Mouse (Mus musculus) heart, embryonic 16.5 days (tissue): ENCODE measurements around the gene Krtap19-2. TPM values are rescaled to one million over a fixed set of nuclear protein-coding genes. Genes with fewer than 3 reads are reported as not detected.

Source experiments
- ATAC-seq: fragments of 200-750 bp; cut with Nextera tagmentation; replicated peaks from 2 replicates; pipeline ENCODE4 v1.8.0; 2017; ENCODE audit warnings: moderate number of reproducible peaks; ENCODE audit not compliant: insufficient read depth, low FRiP score; ENCODE audit errors: extremely low read depth
- H3K27ac ChIP-seq: fragments of 300-500 bp; sonication (generic); 2 replicates; pipeline ENCODE4 v1.5.1; 2014; ENCODE audit warnings: mild to moderate bottlenecking, low read length, control low read depth, moderate library complexity
- H3K27me3 ChIP-seq: fragments of 300-500 bp; sonication (generic); 2 replicates; pipeline ENCODE4 v1.6.1; 2014; ENCODE audit warnings: low read length, mixed read lengths; ENCODE audit not compliant: control insufficient read depth, insufficient read depth
- H3K36me3 ChIP-seq: fragments of 300-500 bp; sonication (generic); 2 replicates; pipeline ENCODE4 v1.6.1; 2014; ENCODE audit not compliant: control insufficient read depth, insufficient read depth
- H3K4me1 ChIP-seq: fragments of 300-500 bp; sonication (generic); 2 replicates; pipeline ENCODE4 v1.6.1; 2014; ENCODE audit warnings: low read length, mixed read lengths; ENCODE audit not compliant: control insufficient read depth, insufficient read depth
- H3K4me2 ChIP-seq: fragments of 300-500 bp; sonication (generic); 2 replicates; pipeline ENCODE4 v1.6.1; 2014; ENCODE audit warnings: low read depth, mild to moderate bottlenecking, control low read depth, low read length
- H3K4me3 ChIP-seq: fragments of 300-500 bp; sonication (generic); 2 replicates; pipeline ENCODE4 v1.5.1; 2014; ENCODE audit warnings: mild to moderate bottlenecking, control low read depth, low read length
- H3K9ac ChIP-seq: fragments of 300-500 bp; sonication (generic); 2 replicates; pipeline ENCODE4 v1.6.1; 2014; ENCODE audit warnings: low read length, control low read depth
- H3K9me3 ChIP-seq: fragments of 300-500 bp; sonication (generic); replicated peaks from 2 replicates; pipeline ENCODE4 v1.6.1; 2016; ENCODE audit warnings: low read length; ENCODE audit not compliant: control insufficient read depth
- WGBS: fragments of 180-500 bp; shearing (Covaris S2); extraction: QIAGEN DNeasy Blood & Tissue Kit; methylation state at CpG from one replicate; pipeline ENCODE4 v1.1.7; 2014; 5-methylcytosine and 5-hydroxymethylcytosine counted together
- polyA plus RNA-seq: library from polyadenylated mRNA; unstranded; fragments of >200 nt; fragmentation: Nextera tagmentation; extraction: Ambion mirVana; gene quantifications from 2 replicates; pipeline ENCODE4 v1.2.1, GENCODE M21; 2015

Gene Krtap19-2
- polyA plus RNA-seq, 1 experiment from 2014 or later, result not detected

GRCm38 (mm10) chr16:88847363-88847762, 26.7 kb downstream of the Krtap19-2 start:
- no peak overlapping the region for H3K4me3 ChIP-seq
- no peak overlapping the region for H3K9ac ChIP-seq
- ATAC-seq, result no peak
- whole genome bisulfite sequencing, result 92% methylated on average over 1 of the region's 1 CpGs
- H3K27me3 ChIP-seq, result no peaks in the 10 kb centered on the region
- H3K36me3 ChIP-seq, result no peaks in the 10 kb centered on the region
- no peak overlapping the region for H3K4me2 ChIP-seq
- no peaks in the 10 kb centered on the region for H3K9me3 ChIP-seq
- no peak overlapping the region for H3K27ac ChIP-seq
- no peaks in the 10 kb centered on the region for H3K4me1 ChIP-seq

DNA sequence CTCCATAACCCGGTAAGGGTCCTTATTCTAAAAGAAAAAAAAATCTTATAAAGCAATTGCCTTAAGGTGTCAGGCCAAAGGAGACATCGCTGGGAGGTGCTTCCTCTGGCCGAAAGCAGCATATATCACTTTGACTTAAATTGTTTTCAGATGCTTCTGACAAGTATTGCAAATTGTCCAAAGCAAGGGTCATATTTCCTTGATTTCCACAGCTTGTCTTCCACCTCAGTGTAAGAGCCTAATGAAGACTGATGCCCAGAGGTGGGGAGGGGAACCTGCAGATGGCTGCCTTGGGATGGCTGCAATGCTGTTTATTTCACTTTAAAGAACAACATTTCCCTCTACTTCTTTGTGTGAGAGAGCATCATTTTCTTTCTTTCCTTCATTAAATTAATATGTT, 47.1 kb downstream of the Krtap19-2 start:
- no peak overlapping the region for H3K9ac ChIP-seq
- no peaks in the 10 kb centered on the region for H3K4me1 ChIP-seq
- H3K27me3 ChIP-seq, result no peaks in the 10 kb centered on the region
- no peak overlapping the region for H3K4me2 ChIP-seq
- no peak for ATAC-seq
- H3K36me3 ChIP-seq, result no peaks in the 10 kb centered on the region
- H3K4me3 ChIP-seq, result no peak overlapping the region
- no peaks in the 10 kb centered on the region for H3K9me3 ChIP-seq
- no peak overlapping the region for H3K27ac ChIP-seq
- WGBS, result 75% methylated on average over 3 of the region's 3 CpGs

DNA sequence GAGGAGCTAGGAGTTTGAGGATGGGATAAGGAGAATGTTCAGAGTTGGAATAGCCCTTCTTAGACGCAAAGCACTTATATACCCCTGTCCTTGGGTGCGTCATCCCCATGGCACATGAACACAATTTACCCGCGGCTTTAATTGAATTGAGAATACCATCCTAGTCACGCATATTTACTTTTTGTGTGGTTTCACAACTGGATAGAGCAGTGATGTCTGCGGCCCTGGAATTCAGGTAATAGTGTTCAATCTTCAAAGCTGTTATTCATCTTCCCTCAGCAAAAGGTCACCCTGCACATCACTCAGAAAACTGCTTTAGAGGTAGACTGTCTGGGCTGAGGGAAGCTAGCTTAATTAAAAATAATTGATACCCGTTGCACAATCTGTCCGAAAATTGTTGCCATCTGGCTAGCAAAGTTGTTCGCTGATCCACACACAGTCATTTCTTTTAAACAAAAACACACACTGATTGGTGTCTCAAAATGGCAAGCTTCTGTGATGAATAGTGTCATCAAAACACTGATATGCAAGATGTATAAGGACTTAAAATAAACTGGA, 47.9 kb downstream of the Krtap19-2 start, which contains the start of gene Krtap14:
Gene Krtap14, minus strand, starts transcription at position 51 of the 558 bp plus-strand sequence.
- Histone ChIP-seq H3K36me3 (no peaks in the 10 kb centered on the region), H3K4me3 (no peak within 1 kb of the TSS), H3K27me3 (no peaks in the 10 kb centered on the region), H3K4me2 (no peak within 1 kb of the TSS), H3K27ac (no peak within 1 kb of the TSS), H3K9ac (no peak within 1 kb of the TSS), H3K4me1 (no peaks in the 10 kb centered on the region), H3K9me3 (no peaks in the 10 kb centered on the region)
- WGBS, result 86% methylated on average over 9 of the region's 9 CpGs
- no peak for ATAC-seq

GRCm38 (mm10) chr16:88823736-88824135, 50.3 kb downstream of the Krtap19-2 start:
- H3K27me3 ChIP-seq, result no peaks in the 10 kb centered on the region
- H3K4me1 ChIP-seq, result no peaks in the 10 kb centered on the region
- no peak overlapping the region for H3K27ac ChIP-seq
- H3K9ac ChIP-seq, result no peak overlapping the region
- ATAC-seq, result no peak
- no peak overlapping the region for H3K4me2 ChIP-seq
- H3K9me3 ChIP-seq, result no peaks in the 10 kb centered on the region
- 72% methylated on average over 3 of the region's 3 CpGs for WGBS
- no peaks in the 10 kb centered on the region for H3K36me3 ChIP-seq
- H3K4me3 ChIP-seq, result no peak overlapping the region

Other genes with a start within 250 kb of the Krtap19-2 start
- gene 2310079G19Rik, start 246.6 kb downstream of the Krtap19-2 start, polyA plus RNA-seq, result not detected in 2 replicates
- not detected in 2 replicates for gene Krtap26-1, start 226.5 kb downstream of the Krtap19-2 start, polyA plus RNA-seq
- not detected in 2 replicates for gene Krtap27-1, start 202.6 kb downstream of the Krtap19-2 start, polyA plus RNA-seq
- gene 2310061N02Rik, start 166.3 kb downstream of the Krtap19-2 start, polyA plus RNA-seq, result not detected in 2 replicates
- gene Krtap13-1, start 145.4 kb downstream of the Krtap19-2 start, polyA plus RNA-seq, result not detected in 2 replicates
- gene Krtap13, start 122.6 kb downstream of the Krtap19-2 start, polyA plus RNA-seq, result 0.22 TPM in 1 of 2 replicates, not detected in the other
- 0.14 TPM in 1 of 2 replicates, not detected in the other for gene 2310034C09Rik, start 115.4 kb downstream of the Krtap19-2 start, polyA plus RNA-seq
- gene 2310057N15Rik, start 100.1 kb downstream of the Krtap19-2 start, polyA plus RNA-seq, result not detected in 2 replicates
- gene Gm5965, start 96.4 kb downstream of the Krtap19-2 start, polyA plus RNA-seq, result not detected in 2 replicates
- gene Gm20741, start 62.0 kb downstream of the Krtap19-2 start, polyA plus RNA-seq, result not detected in 2 replicates
- not detected in 2 replicates for gene Krtap15, start 54.1 kb downstream of the Krtap19-2 start, polyA plus RNA-seq
- not detected in 2 replicates for gene Krtap14, start 48.1 kb downstream of the Krtap19-2 start, polyA plus RNA-seq
- gene Krtap19-1, start 4.9 kb downstream of the Krtap19-2 start, polyA plus RNA-seq, result not detected in 2 replicates
- not detected in 2 replicates for gene Krtap19-3, start 3.8 kb upstream of the Krtap19-2 start, polyA plus RNA-seq
- not detected in 2 replicates for gene Krtap19-4, start 10.8 kb upstream of the Krtap19-2 start, polyA plus RNA-seq
- gene Krtap19-5, start 22.2 kb upstream of the Krtap19-2 start, polyA plus RNA-seq, result not detected in 2 replicates
- gene Krtap19-9b, start 58.0 kb upstream of the Krtap19-2 start, polyA plus RNA-seq, result not detected in 2 replicates
- not detected in 2 replicates for gene Krtap16-3, start 88.6 kb upstream of the Krtap19-2 start, polyA plus RNA-seq
- not detected in 2 replicates for gene Krtap22-2, start 136.5 kb upstream of the Krtap19-2 start, polyA plus RNA-seq
- gene Gm10229, start 141.0 kb upstream of the Krtap19-2 start, polyA plus RNA-seq, result not detected in 2 replicates
- not detected in 2 replicates for gene Krtap6-1, start 157.4 kb upstream of the Krtap19-2 start, polyA plus RNA-seq
- not detected in 2 replicates for gene Gm10228, start 167.2 kb upstream of the Krtap19-2 start, polyA plus RNA-seq
- gene Krtap6-5, start 173.6 kb upstream of the Krtap19-2 start, polyA plus RNA-seq, result not detected in 2 replicates
- gene 1110025L11Rik, start 189.7 kb upstream of the Krtap19-2 start, polyA plus RNA-seq, result not detected in 2 replicates
- gene Krtap6-3, start 209.7 kb upstream of the Krtap19-2 start, polyA plus RNA-seq, result not detected in 2 replicates